Mouse (Mus musculus): Measurements from ENCODE around the gene Axin2. TPM values are rescaled to one million over a fixed set of nuclear protein-coding genes. Genes with fewer than 3 reads are reported as not detected.

Axin2 gene
- polyA plus RNA-seq, 1 experiment = 17.5 TPM

DNA sequence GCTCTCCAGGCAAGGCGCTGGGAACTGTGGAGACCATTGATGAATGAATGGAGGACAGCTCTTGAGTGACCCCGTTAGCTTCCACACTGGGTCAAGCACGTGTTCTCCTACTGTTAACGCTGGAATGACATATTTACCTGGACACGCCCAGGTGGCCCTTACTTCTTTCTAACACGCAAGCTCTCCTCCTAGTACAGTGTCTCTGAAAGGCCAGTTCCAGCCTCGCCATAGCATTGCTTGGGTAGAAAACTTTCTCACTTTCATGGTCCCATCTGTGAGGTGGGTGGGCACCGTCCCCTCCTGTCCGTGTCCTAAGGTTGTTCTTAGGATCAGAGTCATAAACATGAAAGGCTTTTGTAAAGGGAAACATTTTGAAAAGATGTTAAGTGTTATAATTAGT is 5.7 kb downstream of the Axin2 start:
- H3K27ac ChIP-seq (ENCODE audit: insufficient read depth, low read length) = no peak overlapping the region
- no peaks in the 10 kb centered on the region for H3K27me3 ChIP-seq (ENCODE audit: control insufficient read depth, insufficient read depth, low read length)
- no peak overlapping the region for H3K4me3 ChIP-seq (replicated peaks; ENCODE audit: insufficient read depth, low read depth, low read length)
- DNase-seq = no peak
- 69% methylated on average over 9 of the region's 9 CpGs for WGBS
- peaks cover 47% of the 10 kb centered on the region for H3K4me1 ChIP-seq (ENCODE audit: control insufficient read depth, insufficient read depth, low read length)
- no peak for TF ChIP-seq CTCF (IDR thresholded peaks at IDR 0.05; ENCODE audit: borderline replicate concordance, insufficient read depth, low read depth, low read length)
- TF ChIP-seq POLR2A (IDR thresholded peaks at IDR 0.05; ENCODE audit: borderline replicate concordance, insufficient read depth, low read length) = no peak

- Histone ChIP-seq H3K4me3 (replicated peaks; ENCODE audit: insufficient read depth, low read depth, low read length) (no peak overlapping the region), H3K27ac (ENCODE audit: insufficient read depth, low read length) (no peak overlapping the region), H3K27me3 (ENCODE audit: control insufficient read depth, insufficient read depth, low read length) (no peaks in the 10 kb centered on the region), H3K4me1 (ENCODE audit: control insufficient read depth, insufficient read depth, low read length) (peaks cover 51% of the 10 kb centered on the region)
- WGBS = 47% methylated on average over 10 of the region's 10 CpGs
- DNase-seq = no peak
- TF ChIP-seq POLR2A (IDR thresholded peaks at IDR 0.05; ENCODE audit: borderline replicate concordance, insufficient read depth, low read length) (no peak), CTCF (IDR thresholded peaks at IDR 0.05; ENCODE audit: borderline replicate concordance, insufficient read depth, low read depth, low read length) (no peak)
These were observed 6.4 kb downstream of the Axin2 start for GRCm38 (mm10) chr11:108926345-108927092.

GRCm38 (mm10) chr11:108927093-108927444 is 6.9 kb downstream of the Axin2 start:
- 64% methylated on average over 13 of the region's 13 CpGs for WGBS
- H3K4me3 ChIP-seq (replicated peaks; ENCODE audit: insufficient read depth, low read depth, low read length) = no peak overlapping the region
- H3K27me3 ChIP-seq (ENCODE audit: control insufficient read depth, insufficient read depth, low read length) = no peaks in the 10 kb centered on the region
- peaks cover 51% of the 10 kb centered on the region for H3K4me1 ChIP-seq (ENCODE audit: control insufficient read depth, insufficient read depth, low read length)
- no peak overlapping the region for H3K27ac ChIP-seq (ENCODE audit: insufficient read depth, low read length)
- no peak for DNase-seq
- TF ChIP-seq POLR2A (IDR thresholded peaks at IDR 0.05; ENCODE audit: borderline replicate concordance, insufficient read depth, low read length) = no peak

DNA sequence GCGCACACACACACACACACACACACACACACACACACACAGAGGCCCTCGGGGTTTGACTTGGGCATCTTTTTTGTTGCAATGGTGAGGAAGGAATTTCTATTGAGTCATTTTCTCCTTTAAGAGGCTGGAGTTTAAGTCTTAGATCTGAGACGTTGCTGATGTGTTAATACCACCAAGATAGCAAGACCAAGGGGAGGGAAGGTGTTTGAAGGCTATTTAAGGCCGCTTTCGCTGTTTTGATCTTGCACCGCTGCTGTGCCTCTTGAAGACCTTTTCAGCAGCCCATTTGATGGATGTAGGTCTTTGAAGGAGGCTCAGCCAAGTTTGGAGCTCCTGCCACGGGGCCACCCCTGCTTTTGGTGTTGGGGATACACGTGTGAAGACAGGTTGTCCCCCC is 7.9 kb downstream of the Axin2 start:
- H3K27me3 ChIP-seq (ENCODE audit: control insufficient read depth, insufficient read depth, low read length) = no peaks in the 10 kb centered on the region
- H3K4me3 ChIP-seq (replicated peaks; ENCODE audit: insufficient read depth, low read depth, low read length) = no peak overlapping the region
- peaks cover 51% of the 10 kb centered on the region for H3K4me1 ChIP-seq (ENCODE audit: control insufficient read depth, insufficient read depth, low read length)
- no peak for DNase-seq
- WGBS = 77% methylated on average over 8 of the region's 8 CpGs
- no peak overlapping the region for H3K27ac ChIP-seq (ENCODE audit: insufficient read depth, low read length)
- TF ChIP-seq CTCF (IDR thresholded peaks at IDR 0.05; ENCODE audit: borderline replicate concordance, insufficient read depth, low read depth, low read length) (no peak), POLR2A (IDR thresholded peaks at IDR 0.05; ENCODE audit: borderline replicate concordance, insufficient read depth, low read length) (no peak)

GRCm38 (mm10) chr11:108928752-108929151 is 8.6 kb downstream of the Axin2 start:
- Histone ChIP-seq H3K27ac (ENCODE audit: insufficient read depth, low read length) (no peak overlapping the region), H3K27me3 (ENCODE audit: control insufficient read depth, insufficient read depth, low read length) (no peaks in the 10 kb centered on the region), H3K4me1 (ENCODE audit: control insufficient read depth, insufficient read depth, low read length) (peaks cover 48% of the 10 kb centered on the region), H3K4me3 (replicated peaks; ENCODE audit: insufficient read depth, low read depth, low read length) (no peak overlapping the region)
- WGBS = 22% methylated on average over 7 of the region's 7 CpGs
- peak in 1 of 2 experiments; percentile 30 for DNase-seq
- TF ChIP-seq POLR2A (IDR thresholded peaks at IDR 0.05; ENCODE audit: borderline replicate concordance, insufficient read depth, low read length) = no peak
- peak; percentile 27; the same call in 1 of the 2 replicates for TF ChIP-seq CTCF (IDR thresholded peaks at IDR 0.05; ENCODE audit: borderline replicate concordance, insufficient read depth, low read depth, low read length)

DNA sequence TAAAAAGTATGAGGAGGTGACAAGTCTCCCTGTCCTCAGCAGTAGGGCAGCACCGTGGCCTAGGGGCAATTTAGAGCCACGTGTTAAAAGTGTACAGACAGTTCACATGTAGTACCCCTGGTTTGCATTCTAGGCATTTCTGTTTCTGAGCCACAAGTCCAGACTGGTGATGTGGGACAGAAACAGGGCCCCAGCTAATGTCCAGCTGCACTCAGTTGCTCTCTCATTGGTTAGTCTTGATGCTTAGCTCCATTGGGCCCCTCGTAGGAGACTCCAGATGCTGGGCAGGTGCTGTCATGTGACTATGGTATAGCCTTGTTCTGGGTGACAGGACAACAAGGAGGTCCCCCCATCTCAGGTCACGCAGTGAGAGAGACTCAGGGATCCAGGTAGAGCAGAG is 9.0 kb downstream of the Axin2 start:
- H3K27ac ChIP-seq (ENCODE audit: insufficient read depth, low read length) = no peak overlapping the region
- TF ChIP-seq CTCF (IDR thresholded peaks at IDR 0.05; ENCODE audit: borderline replicate concordance, insufficient read depth, low read depth, low read length) (no peak), POLR2A (IDR thresholded peaks at IDR 0.05; ENCODE audit: borderline replicate concordance, insufficient read depth, low read length) (no peak)
- WGBS = 59% methylated on average over 4 of the region's 4 CpGs
- H3K4me1 ChIP-seq (ENCODE audit: control insufficient read depth, insufficient read depth, low read length) = peaks cover 47% of the 10 kb centered on the region
- DNase-seq = no peak
- H3K4me3 ChIP-seq (replicated peaks; ENCODE audit: insufficient read depth, low read depth, low read length) = no peak overlapping the region
- H3K27me3 ChIP-seq (ENCODE audit: control insufficient read depth, insufficient read depth, low read length) = no peaks in the 10 kb centered on the region

GRCm38 (mm10) chr11:108929700-108930099 is 9.6 kb downstream of the Axin2 start:
- TF ChIP-seq POLR2A (IDR thresholded peaks at IDR 0.05; ENCODE audit: borderline replicate concordance, insufficient read depth, low read length) (no peak), CTCF (IDR thresholded peaks at IDR 0.05; ENCODE audit: borderline replicate concordance, insufficient read depth, low read depth, low read length) (no peak)
- 69% methylated on average over 6 of the region's 6 CpGs for WGBS
- no peak for DNase-seq
- no peaks in the 10 kb centered on the region for H3K27me3 ChIP-seq (ENCODE audit: control insufficient read depth, insufficient read depth, low read length)
- H3K4me1 ChIP-seq (ENCODE audit: control insufficient read depth, insufficient read depth, low read length) = peaks cover 47% of the 10 kb centered on the region
- no peak overlapping the region for H3K27ac ChIP-seq (ENCODE audit: insufficient read depth, low read length)
- no peak overlapping the region for H3K4me3 ChIP-seq (replicated peaks; ENCODE audit: insufficient read depth, low read depth, low read length)

DNA sequence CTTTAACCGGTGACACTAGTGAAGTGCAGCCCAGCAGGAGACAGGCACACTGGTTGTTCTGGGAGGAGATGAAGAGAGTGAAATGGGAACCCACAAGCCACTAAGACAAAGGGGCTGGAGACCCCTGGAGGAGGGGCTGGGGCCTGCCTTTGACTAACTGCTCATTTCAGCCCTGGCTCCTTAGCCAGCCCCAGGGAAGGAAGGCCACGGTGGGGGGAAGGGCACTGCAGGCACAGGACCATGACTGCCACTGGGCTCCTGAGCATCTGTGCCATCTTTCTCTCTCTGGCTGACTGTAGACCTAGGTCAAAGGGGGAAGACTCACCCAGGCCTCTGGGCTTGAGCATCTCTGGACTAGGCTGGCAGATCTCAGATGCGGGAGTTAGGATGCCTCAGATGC is 10.5 kb downstream of the Axin2 start:
- DNase-seq = no peak
- Histone ChIP-seq H3K27ac (ENCODE audit: insufficient read depth, low read length) (no peak overlapping the region), H3K4me1 (ENCODE audit: control insufficient read depth, insufficient read depth, low read length) (peaks cover 41% of the 10 kb centered on the region), H3K4me3 (replicated peaks; ENCODE audit: insufficient read depth, low read depth, low read length) (no peak overlapping the region), H3K27me3 (ENCODE audit: control insufficient read depth, insufficient read depth, low read length) (no peaks in the 10 kb centered on the region)
- 45% methylated on average over 2 of the region's 3 CpGs for WGBS
- no peak for TF ChIP-seq CTCF (IDR thresholded peaks at IDR 0.05; ENCODE audit: borderline replicate concordance, insufficient read depth, low read depth, low read length)
- no peak for TF ChIP-seq POLR2A (IDR thresholded peaks at IDR 0.05; ENCODE audit: borderline replicate concordance, insufficient read depth, low read length)

All from cerebellum, adult 2 months (tissue).